Mouse (Mus musculus) left cerebral cortex, adult 8-10 months (tissue): Measurements from ENCODE around the gene Zbtb33. TPM values are rescaled to one million over a fixed set of nuclear protein-coding genes. Genes with fewer than 3 reads are reported as not detected.

Experiments used
- microRNA-seq, 2 experiments: library from miRNA; unstranded; fragments of <30 nt; microRNA quantifications; one replicate each; pipeline ENCODE4 v1.2.0; 2022
- total RNA-seq, 4 experiments: library from RNA; stranded (reverse); gene quantifications; 2 replicates each; pipeline ENCODE4 v1.2.4; 2022

The Zbtb33 gene
- total RNA-seq, 4 experiments from 2014 or later: 20.6 to 26.4 (median 22.3) TPM

Small RNAs within 50 kb of the gene (microRNA-seq; reads per million reads assigned to microRNA genes)
- 0 to 0.22 reads per million in 2 experiments for gene Mir3110

Other genes with a start within 250 kb of the Zbtb33 start
- gene Btg1-ps1, start 171.0 kb upstream of the Zbtb33 start, total RNA-seq: not detected
- not detected for gene Btg1-ps2, start 146.7 kb upstream of the Zbtb33 start, total RNA-seq
- not detected for gene Rhox10, start 123.3 kb upstream of the Zbtb33 start, total RNA-seq
- gene Rhox11, start 104.7 kb upstream of the Zbtb33 start, total RNA-seq: not detected
- gene Rhox12, start 78.9 kb upstream of the Zbtb33 start, total RNA-seq: not detected
- not detected for gene Rhox13, start 68.6 kb upstream of the Zbtb33 start, total RNA-seq
- 10 to 100 TPM; 20.8 to 24.7 (median 23.9) TPM for gene Tmem255a, start 62.6 kb downstream of the Zbtb33 start, total RNA-seq
- not detected for gene Atp1b4, start 126.4 kb downstream of the Zbtb33 start, total RNA-seq